Mouse (Mus musculus) CD4-positive, CD25-positive, alpha-beta regulatory T cell, adult 4 months (primary cell): ENCODE measurements around the gene Slit3. TPM values are rescaled to one million over a fixed set of nuclear protein-coding genes. Genes with fewer than 3 reads are reported as not detected.

ENCODE experiments used
- ATAC-seq: one replicate; pipeline ENCODE4 v1.8.0; 2017
- polyA plus RNA-seq, 2 experiments: library from polyadenylated mRNA; unstranded; fragments of 100-300 nt; shearing (Covaris generic); gene quantifications; one replicate each; pipeline ENCODE4 v1.2.1; 2017

The Slit3 gene
- polyA plus RNA-seq, 2 experiments from 2014 or later: not detected

DNA sequence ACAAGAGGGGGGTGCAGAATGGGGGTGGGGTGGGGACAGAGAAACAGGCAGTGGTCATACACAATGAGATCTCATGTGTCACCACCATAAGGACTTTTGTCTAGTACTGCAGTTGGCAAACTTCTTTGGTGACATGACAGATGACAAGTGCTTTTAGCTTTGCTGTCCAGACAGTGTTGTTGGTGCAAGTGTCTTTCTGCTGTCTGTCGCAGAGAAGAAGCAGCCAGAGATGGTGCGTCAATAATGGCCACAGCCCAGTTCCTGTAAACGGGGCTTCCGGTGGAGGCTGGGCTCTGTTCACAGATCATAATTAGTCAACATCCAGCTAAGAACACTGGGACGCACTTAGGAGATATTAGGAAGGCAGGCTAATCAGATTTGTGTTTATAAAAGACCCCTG is 349.8 kb downstream of the Slit3 start:
- no peak for ATAC-seq

GRCm38 (mm10) chr11:35472842-35473616 is 352.0 kb downstream of the Slit3 start:
- no peak for ATAC-seq

GRCm38 (mm10) chr11:35473617-35473996 is 352.6 kb downstream of the Slit3 start:
- ATAC-seq: no peak

GRCm38 (mm10) chr11:35480146-35480545 is 359.1 kb downstream of the Slit3 start:
- no peak for ATAC-seq

- no peak for ATAC-seq
Observed at GRCm38 (mm10) chr11:35481611-35482363, 360.8 kb downstream of the Slit3 start.

- no peak for ATAC-seq
Observed at GRCm38 (mm10) chr11:35487966-35488365, 366.9 kb downstream of the Slit3 start.

DNA sequence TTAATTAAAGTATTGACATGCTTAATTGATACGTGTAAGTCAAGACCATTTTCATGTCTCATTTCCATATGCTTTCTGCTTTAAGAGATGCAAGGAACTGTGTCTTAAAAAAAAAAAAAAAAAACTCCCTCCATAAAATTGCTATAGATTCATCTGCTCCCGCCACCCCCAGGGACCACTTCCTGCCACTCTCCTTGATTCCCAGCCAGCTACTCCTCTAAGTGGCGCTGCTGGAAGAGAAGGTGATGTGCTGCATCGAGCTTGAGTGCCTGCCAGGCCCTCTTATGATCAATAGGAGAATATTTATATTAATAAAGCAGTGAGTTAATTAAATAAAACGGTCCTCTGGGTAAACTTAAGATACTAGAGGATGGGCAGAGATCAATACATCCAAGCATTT is 370.7 kb downstream of the Slit3 start:
- no peak for ATAC-seq

GRCm38 (mm10) chr11:35496874-35497273 is 375.9 kb downstream of the Slit3 start:
- ATAC-seq: no peak

- no peak for ATAC-seq
Observed at GRCm38 (mm10) chr11:35497961-35498360, 376.9 kb downstream of the Slit3 start.

DNA sequence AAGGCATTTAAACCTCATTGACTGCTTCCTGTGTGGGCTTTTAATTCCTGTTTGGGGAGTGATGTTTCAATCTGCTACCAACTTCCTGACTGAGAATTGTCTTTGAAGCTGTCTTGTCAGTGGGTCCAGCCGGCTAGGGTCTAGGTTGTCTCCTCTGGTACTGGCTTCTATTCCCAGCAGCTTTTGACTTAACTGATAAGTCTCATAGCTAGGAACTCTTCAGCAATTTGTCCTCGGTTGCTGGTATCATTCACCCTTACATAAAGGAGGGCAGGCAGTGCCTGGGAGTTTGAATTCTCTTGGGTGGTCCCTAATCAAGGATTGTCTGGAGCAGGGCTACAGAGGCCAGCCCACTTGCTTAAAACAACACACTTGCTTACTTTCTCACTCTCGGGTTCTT is 381.1 kb downstream of the Slit3 start:
- no peak for ATAC-seq

DNA sequence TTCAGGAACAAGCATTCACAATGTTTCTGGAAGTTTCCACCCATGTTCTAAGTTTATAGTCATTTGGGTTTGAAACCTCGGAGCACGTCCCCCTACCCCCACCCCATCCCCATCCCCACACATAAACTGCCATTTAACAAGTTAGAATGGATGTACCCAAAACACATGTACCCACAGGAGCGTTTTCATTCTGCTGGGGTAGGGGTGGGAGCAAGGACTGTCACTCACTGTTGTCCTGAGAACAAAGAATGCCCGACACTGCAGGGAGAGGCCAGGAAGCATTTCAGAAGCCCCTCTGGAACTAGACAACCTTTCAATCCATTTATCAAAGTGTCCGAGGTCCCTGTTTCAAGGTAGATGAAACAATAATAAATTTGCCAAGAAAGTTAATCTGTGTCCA is 383.0 kb downstream of the Slit3 start:
- ATAC-seq: no peak

- no peak for ATAC-seq
Observed at GRCm38 (mm10) chr11:35504916-35505315, 383.9 kb downstream of the Slit3 start.

GRCm38 (mm10) chr11:35505316-35505715 is 384.3 kb downstream of the Slit3 start:
- ATAC-seq: no peak

GRCm38 (mm10) chr11:35505817-35506216 is 384.8 kb downstream of the Slit3 start:
- ATAC-seq: no peak

- no peak for ATAC-seq
Observed at GRCm38 (mm10) chr11:35507781-35508390, 386.9 kb downstream of the Slit3 start.

- ATAC-seq: no peak
Observed at GRCm38 (mm10) chr11:35512686-35513085, 391.7 kb downstream of the Slit3 start.

- ATAC-seq: no peak
Observed at GRCm38 (mm10) chr11:35513343-35513742, 392.3 kb downstream of the Slit3 start.

DNA sequence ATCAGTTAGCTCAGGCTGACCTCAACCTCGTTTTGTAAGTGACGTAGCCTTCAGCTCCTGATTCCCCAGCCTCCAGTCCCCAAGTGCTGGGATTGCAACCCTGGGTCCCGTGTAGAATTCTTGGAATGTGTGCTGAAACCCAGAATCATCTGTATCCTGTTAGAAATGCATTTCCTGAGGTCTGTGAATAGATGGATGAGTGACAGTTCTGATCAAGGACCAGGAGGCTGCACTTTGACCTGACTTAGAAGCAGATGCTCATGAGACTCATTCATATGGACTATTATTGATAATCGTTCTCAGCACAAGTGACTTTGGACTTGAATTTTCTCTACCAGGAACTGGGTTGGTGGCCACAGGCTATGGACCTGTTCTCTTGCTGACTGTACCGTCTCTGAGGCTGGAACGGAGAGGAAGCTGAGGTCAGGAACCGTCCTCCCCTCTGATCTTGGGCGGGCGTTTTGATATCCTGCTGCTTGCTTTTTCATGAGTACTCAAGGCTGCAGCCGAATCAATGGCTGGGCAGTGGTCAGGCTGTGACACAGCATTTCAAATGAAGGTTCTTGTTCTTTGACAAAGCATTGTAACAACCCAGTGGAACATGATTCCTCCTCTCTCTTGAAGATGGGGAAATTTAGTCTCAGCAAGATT is 401.9 kb downstream of the Slit3 start:
- ATAC-seq: no peak

DNA sequence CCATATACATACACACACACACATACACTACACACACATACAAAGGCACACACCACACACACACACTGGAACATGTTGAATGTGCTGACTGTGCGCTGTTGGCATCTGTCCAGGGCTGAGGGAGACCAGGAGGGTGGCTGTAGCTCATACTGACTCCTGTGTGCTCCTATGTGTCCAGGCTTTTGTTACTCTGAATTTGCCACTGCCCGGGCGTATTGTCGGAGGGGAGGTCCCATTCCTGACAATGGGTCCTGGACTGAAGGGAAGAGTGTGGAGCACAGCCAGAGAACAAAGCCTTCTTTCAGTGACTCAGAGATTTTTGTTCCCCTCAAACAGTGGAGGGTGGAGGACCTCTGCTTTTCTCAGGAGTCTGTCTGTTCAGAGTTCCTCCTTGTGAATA is 402.7 kb downstream of the Slit3 start:
- no peak for ATAC-seq

DNA sequence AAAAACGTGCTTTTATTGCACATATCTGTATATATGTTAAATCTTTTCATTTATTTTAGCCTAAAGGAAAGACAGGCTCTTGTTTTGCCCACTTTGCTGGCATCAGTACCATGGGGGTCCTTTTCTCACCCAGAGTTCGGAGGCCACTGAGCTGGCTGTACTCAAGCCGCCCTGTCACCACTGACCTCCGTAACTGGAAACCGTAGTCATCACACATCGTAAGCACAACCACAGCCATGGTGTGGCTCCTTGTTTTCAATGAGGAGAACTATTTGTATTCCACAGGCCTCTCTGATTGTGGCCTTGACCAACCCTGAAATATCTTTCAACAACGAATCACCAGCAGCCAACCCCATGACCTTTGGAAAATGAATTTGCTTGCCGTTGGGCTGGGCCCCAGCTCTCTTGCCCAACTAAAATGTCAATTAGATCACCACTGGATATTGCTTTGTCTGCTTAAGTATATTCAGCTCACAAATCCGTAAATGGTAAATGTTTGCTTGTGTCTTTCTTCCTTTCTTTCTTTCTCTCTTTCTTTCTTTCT is 405.3 kb downstream of the Slit3 start:
- ATAC-seq: no peak

DNA sequence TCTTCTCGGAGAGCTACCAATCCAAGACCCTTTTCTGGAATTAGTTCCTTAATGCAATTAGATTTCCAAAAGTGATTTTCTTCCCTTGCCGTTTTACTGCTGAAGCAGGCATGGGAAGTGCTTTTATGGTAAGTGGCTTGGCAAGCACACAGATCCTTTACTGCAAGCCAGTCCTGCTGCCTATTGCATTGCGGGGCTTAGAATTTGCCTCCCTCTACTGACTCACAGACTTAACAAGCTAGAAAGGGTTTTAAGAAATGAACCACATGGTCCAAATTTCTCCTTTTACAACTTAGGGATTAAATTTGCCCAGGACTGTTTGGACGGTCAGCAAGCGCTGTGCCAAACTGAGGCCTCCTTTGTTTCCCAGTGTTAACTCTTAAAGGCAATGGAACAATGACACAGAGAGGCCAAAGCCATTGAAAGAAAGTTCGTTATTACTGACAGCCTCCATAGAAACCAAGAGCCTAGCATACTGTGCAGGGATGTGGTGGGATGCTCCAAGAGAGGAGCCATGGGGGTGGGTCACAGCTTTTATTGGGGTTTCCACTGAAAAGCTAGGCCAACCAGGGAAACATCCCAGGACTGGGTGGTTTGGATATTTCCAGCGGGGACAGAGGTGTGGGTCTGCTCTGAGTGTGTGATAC is 406.9 kb downstream of the Slit3 start:
- ATAC-seq: no peak

- ATAC-seq: no peak
Observed at GRCm38 (mm10) chr11:35535027-35535426, 414.0 kb downstream of the Slit3 start.
